Mouse (Mus musculus): ENCODE data around the gene Psd4.
A peak's percentile ranks its signal among the peaks of the same experiment; 100 is the strongest.

The Psd4 gene

GRCm38 (mm10) chr2:24367030-24367894 is at the start of gene Psd4:
Gene Psd4, plus strand, starts transcription at chr2:24367580.
- peak; percentile 85 for DNase-seq

- no peak for DNase-seq
Observed at GRCm38 (mm10) chr2:24317919-24318598, 49.3 kb upstream of the Psd4 start.

GRCm38 (mm10) chr2:24335333-24335732 is 32.0 kb upstream of the Psd4 start:
- no peak for DNase-seq

DNA sequence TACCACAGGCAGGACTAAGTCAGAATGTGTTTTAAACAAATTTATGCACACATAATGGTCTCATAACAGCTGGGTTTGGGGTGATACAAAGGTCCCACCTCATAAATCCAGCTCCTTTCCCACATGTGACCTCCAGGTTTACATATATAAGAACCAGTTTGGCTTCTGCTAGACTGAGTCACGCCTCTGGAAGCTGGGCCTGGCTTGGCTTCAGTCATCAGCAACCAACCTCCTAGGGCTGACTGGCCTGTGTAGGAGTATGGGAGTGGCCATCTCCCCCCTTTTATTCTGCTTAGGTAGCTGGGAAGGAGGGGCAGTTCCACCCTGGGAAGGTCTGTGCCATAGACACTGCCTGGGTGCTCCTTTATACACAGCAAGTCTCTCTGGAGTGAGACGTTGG is 30.8 kb upstream of the Psd4 start, which contains the start of gene Il1rn:
Il1rn (plus strand) TSS at position 309 of the 400 bp plus-strand sequence.
- no peak for DNase-seq

DNA sequence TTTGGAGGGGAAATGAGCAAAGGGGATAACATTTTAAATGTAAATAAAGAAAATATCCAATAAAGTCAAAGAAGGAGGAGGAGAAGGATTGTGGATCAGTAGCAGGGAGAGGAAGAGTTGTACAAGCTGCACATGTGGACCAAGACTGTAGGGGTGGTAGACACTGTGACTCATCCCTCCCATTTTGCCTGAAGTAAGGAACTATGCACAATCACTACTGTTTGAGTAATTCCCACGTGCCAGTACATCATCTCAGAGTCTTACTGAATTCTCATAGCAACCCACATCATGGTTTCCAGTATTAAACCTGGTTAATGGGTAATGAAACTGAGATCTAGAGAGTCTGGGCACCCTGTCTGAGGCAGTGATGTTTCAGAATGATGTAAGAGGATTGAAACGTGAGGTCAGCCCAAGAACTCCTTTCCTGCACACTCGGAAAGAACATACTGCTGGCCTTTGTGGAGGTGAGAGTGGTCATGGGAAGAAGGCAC is 25.9 kb upstream of the Psd4 start:
- DNase-seq, result no peak

GRCm38 (mm10) chr2:24344619-24345018 is 22.8 kb upstream of the Psd4 start:
- no peak for DNase-seq

GRCm38 (mm10) chr2:24345056-24345455 is 22.3 kb upstream of the Psd4 start:
- DNase-seq, result no peak

DNA sequence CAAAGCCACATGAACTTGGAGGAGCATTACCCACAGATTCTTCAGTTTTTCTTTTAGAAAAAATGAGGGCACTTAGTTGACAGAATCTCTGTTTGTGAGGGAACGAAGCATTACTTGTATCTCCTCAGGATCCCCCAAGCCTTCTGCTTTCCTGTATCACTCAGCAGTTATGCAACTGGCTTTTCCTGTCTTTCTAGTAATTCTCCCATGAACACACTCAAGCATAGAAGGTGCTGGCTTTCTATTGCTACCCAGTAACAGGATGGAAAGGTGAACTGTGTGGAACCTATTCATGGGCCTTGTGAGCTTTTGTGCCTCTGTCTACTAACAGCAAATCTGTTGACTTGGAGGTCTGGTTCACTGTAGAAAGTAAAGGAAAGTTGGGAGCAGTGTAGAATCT is 19.5 kb upstream of the Psd4 start:
- no peak for DNase-seq

GRCm38 (mm10) chr2:24351159-24351558 is 16.2 kb upstream of the Psd4 start:
- DNase-seq, result no peak

- DNase-seq, result no peak
Observed at GRCm38 (mm10) chr2:24353042-24353441, 14.3 kb upstream of the Psd4 start.

DNA sequence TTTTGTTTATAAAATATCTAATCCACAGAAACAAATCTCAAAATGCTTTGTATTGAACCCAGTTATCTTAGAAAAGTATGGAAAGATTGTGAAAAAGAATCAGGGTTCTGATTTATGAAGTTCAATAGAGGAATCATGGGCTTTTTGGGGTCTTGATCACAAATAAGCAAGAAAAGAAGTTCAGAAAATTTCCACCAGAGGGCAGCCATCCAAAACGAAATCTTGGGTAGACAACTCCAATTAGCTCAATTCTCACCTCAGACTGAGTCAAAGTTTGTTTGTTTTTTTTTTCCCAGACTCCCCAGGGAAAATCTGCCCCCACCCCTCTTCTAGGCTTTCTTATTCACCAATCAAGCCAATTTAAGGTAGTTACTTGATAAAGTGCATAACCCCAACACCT is 9.7 kb upstream of the Psd4 start:
- peak; percentile 40 for DNase-seq

GRCm38 (mm10) chr2:24359347-24359746 is 8.0 kb upstream of the Psd4 start:
- no peak for DNase-seq

- DNase-seq, result no peak
Observed at GRCm38 (mm10) chr2:24363818-24364217, 3.6 kb upstream of the Psd4 start.

- no peak for DNase-seq
Observed at GRCm38 (mm10) chr2:24366214-24366975, 985 bp upstream of the Psd4 start.

DNA sequence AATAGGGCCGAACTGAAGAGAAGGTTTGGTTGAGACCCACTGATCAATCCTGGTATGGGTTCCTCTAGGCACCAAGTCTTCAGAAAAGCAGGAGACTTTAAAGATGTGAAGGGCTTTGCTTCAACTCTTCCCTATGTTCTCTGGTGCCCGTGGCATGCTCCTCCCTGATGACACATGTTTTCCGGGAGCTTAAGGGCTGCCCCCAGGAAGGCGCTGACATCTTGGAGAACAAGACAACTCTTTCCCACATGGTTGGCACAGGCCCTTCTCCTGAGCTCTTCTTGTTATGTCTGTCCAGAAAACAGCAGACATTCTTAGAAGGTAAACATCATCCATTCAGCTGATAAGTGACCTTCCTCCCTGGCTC is 498 bp downstream of the Psd4 start:
- no peak for DNase-seq

GRCm38 (mm10) chr2:24378747-24379450 is 11.5 kb downstream of the Psd4 start:
- DNase-seq, result no peak

- DNase-seq, result no peak
Observed at GRCm38 (mm10) chr2:24382456-24383230, 15.3 kb downstream of the Psd4 start.

DNA sequence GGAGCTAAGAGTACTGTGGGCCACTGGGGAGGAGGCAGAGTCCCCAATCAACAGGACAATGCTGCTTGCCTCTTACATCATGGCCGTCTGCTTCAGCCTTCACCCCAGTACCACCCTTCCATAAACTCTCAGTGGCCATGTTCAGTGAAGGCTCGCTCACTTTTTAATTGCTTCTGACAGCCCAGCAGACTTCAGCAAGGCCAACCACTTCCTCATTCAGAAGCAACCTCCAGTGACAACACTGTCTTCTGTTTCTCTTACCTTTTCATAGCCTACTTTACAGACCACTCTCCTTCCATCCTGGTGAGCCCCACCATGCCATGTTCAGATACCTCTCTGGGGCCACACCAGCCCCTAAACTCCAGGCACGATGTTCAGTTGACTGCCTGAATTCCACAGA is 16.3 kb downstream of the Psd4 start:
- no peak for DNase-seq

DNA sequence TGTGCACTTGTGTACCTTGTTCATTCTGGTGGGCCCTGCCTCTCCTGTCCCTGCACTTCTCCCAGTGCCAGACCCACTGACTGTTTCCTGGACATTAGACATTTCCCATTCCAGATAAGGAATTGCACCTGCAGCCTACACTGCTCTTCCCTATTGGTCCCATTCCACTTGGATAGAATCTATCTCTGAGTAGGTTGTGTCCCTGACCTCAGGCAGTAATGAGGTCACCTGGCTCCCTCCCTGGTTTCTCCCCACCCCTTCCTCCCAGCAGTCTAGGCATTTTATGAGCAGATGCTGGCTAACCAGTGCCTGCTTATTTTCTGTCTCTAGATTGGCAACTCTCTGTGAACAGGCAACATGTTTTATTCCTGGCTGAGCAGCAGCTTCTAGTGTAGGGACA is 17.0 kb downstream of the Psd4 start:
- DNase-seq, result no peak

- DNase-seq, result no peak
Observed at GRCm38 (mm10) chr2:24385111-24385961, 18.0 kb downstream of the Psd4 start.

All from kidney, postnatal 14 days (tissue).